Mouse (Mus musculus): ENCODE results near the gene Ntmt1. TPM values are rescaled to one million over a fixed set of nuclear protein-coding genes. Genes with fewer than 3 reads are reported as not detected.
A peak's percentile ranks its signal among the peaks of the same experiment; 100 is the strongest.

Gene Ntmt1
- total RNA-seq, 2 experiments from 2014 or later = 41.3 to 41.9 TPM

DNA sequence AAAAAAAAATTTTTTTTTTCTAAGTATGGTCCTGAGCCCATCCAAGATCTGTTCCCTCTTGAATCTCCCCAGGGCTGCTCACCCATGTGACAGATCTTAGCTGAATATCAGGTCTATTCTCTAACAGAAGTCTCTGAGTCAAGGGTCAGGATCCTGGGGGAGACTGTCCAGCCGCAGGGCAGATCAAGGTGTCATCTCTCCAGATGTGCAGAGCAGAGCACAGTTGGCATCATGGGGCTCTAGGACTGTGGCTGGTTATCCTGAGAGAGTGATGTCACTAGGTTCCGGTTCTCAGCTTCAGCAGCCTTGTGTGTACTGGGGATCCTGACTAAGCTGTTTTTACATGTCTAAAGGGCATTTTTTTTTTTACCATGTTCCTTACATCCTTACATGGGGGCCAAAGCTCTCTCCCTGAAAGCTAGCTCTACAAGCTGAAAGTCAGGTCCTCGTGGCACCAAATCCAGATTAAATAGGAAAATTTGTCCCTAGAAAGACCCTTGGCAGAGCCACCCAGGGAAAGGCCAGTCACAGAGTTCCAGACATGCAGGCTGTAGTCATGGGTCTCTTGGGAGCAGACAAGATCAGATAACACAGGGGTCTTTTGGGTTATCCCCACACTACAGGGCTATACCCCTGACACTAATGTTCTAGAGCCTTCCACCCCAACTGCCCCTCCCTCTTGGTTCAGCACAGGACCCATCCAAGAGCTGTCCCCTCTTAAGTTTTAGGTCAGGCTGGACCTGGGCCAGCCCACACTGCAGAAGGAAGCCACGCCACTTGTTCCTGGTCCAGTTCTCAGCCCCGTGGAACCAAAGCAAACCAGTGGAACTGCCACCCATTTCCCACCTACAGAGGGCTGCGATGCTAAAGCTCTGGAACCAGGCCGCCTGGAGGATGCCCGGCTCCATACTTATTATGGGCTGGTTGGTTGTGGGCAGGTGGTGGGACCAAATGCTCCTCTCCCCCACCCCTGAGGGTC, 25.0 kb upstream of the Ntmt1 start:
- no peak for DNase-seq
- intact Hi-C loops (cut with DNase I) = no loop called here

DNA sequence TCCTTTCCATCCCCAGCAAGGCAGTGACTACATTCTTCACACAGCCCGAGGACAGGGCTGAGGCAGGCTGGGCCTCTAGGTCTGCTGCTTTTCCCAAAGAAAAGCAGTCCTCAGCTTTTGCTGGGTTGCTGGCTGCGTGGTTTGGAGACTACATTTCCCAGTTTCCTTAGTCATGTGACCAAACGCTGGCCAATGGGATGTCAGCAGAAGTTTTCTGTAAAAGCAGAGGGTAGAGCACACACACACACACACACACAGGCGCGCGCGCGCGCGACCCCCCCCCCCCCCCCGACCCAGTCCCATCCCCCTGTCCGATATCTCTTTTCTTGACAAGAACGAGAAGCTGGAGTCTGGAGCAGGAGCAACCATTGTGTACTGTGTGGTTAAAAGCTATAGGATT, 24.3 kb upstream of the Ntmt1 start:
- intact Hi-C loops (cut with DNase I) = no loop called here

DNA sequence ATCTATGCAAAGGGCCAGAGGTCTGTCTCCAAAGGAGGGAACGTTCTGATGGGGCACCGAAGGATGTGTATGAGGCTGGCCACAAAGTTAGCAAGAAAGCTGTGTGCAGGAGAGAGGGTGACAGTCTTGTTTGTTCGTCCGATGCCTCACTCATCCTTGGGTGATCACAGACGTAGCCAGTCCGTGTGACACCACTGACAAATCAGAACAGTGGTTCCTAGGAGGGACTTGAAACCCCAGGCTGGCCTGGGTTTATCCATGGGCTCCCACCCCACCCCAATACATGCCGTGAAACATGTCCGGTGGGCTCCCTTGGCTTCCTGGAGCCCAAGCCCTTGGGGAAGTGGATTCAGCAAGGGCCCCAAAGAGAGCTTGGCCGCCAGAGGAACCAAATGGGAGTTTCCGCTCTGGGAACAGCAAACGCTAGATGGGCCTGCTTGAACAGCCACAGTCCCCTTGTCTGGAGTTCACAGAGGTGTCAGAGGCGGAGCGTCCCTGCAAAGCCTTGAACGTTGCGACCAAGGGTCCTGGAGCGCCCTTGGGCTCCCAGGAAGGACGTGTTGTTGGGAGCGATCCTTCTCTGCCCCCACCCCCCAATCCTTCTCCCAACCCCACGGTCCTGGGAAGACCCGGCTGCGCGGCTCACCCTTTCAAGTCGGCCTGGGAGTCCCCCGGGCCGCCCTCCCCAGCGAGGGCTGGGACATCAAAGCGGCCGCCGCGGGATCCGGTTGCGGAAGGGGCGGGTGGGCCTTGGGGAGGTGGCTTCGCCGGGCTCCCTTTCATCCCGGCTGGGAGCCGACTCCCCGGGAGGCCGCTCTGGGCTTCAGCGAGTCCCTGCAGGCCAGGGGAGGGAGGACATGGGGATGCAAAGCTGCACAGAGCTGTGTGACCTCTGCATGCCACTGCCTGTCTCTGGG, 23.3 kb upstream of the Ntmt1 start:
- peak; percentile 59 to 68 for DNase-seq
- intact Hi-C loops (cut with DNase I) = no loop called here

More for the DNA sequence above, 24.3 kb upstream of the Ntmt1 start:
- peak; percentile 80 to 84 for DNase-seq

- DNase-seq = no peak
- intact Hi-C loops (cut with DNase I) = no loop called here
These were observed 20.2 kb upstream of the Ntmt1 start for GRCm38 (mm10) chr2:30787466-30787865.

- no peak for DNase-seq
- intact Hi-C loops (cut with DNase I) = loop anchor here (5.0 kb wide), 2 partner anchors 70 to 130 kb away; no protein-coding TSS in a partner anchor
These were observed 15.6 kb upstream of the Ntmt1 start for GRCm38 (mm10) chr2:30792061-30792460.

DNA sequence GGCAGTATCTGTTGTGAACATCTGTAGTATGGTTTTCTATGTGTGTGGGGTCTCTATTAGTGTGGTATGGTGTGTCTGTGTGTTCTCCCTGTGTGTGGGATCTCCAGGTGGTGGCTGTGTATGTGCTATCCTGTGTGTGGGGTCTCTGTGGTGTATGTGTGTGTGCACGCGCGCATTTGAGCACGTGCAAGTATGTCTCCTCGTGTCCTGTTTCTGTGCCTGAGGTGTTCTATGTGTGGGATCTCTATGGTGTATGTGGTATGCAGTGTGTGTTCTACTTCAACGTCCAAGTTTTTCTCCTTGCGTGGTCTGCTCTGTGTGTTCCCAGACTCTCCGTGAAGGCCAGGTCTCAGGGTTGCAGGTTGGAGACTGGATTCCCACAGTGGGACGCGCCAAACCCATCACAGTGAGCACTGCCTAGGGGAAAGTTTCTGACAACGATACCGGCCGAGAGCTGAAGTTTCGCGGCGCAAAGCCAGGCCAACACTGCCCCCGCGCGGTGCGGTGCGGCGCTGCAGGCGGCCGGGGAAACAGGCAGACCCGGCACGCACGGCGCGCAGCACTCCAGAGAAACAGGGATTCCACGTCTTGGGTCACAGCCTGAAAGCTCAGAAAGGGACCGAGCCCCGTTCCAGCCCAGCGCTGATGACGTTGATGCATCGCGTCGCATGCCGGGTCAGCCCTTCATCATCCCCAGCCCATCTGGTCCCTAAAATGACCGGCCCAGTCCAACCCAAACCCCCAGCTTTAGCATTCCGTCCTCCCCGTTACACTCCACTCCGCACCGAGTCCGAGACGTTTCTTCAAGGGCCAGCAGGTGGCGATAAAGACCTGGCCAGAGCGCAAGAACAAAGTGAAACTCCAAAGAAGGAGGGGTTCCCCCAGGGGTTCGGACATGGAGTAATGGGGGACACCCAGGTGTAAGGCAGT, 13.2 kb upstream of the Ntmt1 start:
- peak; percentile 98 to 99 for DNase-seq
- intact Hi-C loops (cut with DNase I) = loop anchor here (1.0 to 5.0 kb wide), 7 partner anchors 72 to 359 kb away; no protein-coding TSS in a partner anchor

- intact Hi-C loops (cut with DNase I) = loop anchor here (2.0 kb wide), 2 partner anchors 139 to 355 kb away; no protein-coding TSS in a partner anchor
- no peak for DNase-seq
These were observed 12.2 kb upstream of the Ntmt1 start for GRCm38 (mm10) chr2:30795271-30795888.

- no peak for DNase-seq
- intact Hi-C loops (cut with DNase I) = loop anchor here (2.0 kb wide), 2 partner anchors 139 to 355 kb away; no protein-coding TSS in a partner anchor
These were observed 11.7 kb upstream of the Ntmt1 start for GRCm38 (mm10) chr2:30795889-30796275.

GRCm38 (mm10) chr2:30796382-30796781, 11.2 kb upstream of the Ntmt1 start:
- intact Hi-C loops (cut with DNase I) = no loop called here
- peak; percentile 74 to 75 for DNase-seq

DNA sequence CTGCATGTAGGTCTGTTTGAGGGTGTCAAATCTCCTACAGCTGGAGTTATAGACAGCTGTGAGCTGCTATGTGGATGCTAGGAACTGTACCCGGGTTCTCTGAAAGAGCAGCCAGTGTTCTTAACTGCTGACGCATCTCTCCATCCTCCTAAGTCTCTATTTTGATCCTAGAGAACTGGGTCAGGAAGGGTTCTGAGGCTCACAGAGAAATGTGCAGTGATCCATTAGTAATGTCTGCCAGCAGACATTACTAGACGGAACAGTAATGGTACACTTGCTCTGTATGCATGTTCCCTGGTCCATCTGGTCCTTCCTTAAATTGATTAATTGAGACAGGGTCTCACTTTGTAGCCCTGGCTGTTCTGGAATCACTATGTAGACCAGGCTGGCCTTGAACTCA, 8.2 kb upstream of the Ntmt1 start:
- intact Hi-C loops (cut with DNase I) = no loop called here
- no peak for DNase-seq

DNA sequence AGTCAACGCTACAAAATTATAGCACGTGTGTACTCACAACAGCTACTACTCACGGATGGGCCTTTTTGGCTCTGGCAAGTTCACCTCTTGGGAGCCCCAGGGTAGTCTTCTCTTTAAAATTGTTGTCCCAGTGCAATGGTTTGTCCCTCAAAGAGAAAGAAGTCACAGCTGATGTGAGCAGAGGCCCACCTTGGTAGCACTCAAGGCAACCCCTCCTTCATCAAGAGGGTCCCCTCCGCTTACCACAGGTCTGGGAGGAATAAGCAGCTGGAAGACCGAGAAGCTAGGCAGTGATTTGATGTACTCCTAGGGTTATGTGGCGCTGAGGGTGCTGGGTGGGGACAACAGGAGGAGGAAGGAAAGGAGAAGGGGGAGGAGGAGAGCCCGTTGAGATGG, 7.0 kb upstream of the Ntmt1 start:
- no peak for DNase-seq
- intact Hi-C loops (cut with DNase I) = no loop called here

DNA sequence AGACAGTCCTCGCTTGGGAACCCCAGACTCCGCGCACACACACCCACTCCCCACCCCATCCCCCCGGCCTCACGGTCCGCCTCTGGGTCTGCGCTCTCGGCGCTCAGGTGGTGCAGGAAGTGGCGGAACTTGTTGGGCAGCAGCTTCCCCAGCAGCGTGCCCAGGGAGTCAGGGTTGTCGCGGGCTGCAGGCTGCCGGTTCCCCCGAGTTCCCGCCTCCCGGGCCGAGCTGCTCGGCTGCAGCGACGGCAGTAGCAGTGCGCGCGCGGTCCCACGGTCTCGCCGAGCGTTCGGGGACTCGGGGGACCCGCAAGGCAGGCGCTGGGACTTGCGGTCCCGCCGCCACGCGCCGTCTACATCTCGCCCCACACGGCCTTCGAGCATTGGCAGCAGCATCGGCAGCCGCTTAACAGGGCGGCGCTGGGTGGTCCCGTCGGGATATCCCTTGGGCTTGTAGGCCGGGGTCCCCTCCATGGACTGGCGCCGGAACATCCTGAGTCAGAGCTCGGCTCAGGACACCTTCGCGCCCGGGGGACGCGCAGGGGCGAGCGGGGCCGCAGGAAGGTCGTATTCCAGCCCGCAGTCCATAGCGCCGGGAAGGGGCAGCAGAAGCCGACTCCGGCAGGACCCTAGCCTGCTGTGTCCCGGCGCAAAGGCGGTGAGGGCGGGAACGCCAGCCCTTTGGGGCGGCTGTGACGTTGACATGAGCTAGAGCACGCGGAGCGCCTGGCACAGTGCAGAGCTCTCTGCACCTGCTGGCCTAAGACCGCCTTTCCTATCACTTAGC, 6.4 kb upstream of the Ntmt1 start:
- DNase-seq = peak; percentile 53 to 57
- intact Hi-C loops (cut with DNase I) = no loop called here

DNA sequence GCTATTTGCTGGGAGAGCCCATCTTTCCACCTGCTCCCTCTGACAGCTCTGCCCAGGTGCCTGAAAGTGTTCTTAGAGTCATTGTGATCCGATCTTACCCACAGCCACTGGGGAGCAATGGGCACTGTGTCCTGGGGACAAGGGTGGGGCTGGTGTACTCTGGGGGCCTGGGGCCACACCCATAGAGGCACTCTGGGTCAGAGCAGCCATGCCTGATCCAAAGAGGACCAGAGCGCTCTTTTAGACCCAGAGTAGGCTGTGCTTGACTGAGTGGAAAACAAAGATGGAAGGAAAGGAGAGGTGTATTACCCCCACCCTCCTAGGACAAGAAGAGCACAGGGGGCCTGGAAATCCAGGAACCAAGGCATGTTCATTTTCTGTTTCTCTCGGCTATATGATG, 4.0 kb upstream of the Ntmt1 start, which contains the start of gene 1700001O22Rik:
1700001O22Rik (minus strand) TSS at position 58 of the 400 bp plus-strand sequence.
- intact Hi-C loops (cut with DNase I) = no loop called here
- no peak for DNase-seq

DNA sequence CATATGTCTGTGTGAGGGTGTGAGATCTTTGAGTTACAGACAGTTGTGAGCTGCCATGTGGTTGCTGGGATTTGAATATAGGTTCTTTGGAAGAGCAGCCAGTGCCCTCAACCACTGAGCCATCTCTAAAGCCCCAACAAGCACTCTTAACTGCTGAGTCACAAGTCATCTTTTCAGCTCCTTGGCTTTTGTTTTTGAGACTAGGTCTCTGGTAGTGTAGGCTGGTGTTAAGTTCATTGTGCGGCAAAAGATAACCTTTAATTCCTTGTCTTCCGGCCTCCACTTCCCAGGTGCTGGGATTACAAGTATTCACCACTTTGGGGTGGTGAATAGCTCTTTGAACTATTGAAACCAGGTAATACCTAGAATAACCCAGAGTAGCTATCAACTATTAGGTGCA, 1.6 kb upstream of the Ntmt1 start:
- no peak for DNase-seq
- intact Hi-C loops (cut with DNase I) = no loop called here

- intact Hi-C loops (cut with DNase I) = no loop called here
- DNase-seq = no peak
These were observed 429 bp upstream of the Ntmt1 start for GRCm38 (mm10) chr2:30807147-30807647.

DNA sequence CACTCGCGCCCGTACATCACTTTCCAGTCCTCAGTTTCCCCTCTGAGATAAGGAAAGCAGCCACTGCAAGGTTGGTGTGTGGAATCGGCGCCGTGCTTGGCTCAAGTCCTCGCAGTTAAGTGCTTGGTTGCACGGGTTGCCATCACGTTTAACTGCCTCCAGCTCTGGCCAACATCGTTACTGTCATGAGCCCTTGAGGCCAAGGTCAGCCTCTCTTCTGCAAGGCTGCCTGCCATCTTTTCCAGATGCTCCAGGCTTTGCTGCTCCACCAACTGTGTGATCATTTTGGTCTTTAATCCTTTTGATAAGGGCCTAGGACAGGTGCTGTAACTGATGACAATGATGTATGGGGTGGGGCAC, 650 bp downstream of the Ntmt1 start:
- no peak for DNase-seq
- intact Hi-C loops (cut with DNase I) = no loop called here

GRCm38 (mm10) chr2:30809503-30809902, 1.9 kb downstream of the Ntmt1 start:
- intact Hi-C loops (cut with DNase I) = no loop called here
- DNase-seq = no peak

DNA sequence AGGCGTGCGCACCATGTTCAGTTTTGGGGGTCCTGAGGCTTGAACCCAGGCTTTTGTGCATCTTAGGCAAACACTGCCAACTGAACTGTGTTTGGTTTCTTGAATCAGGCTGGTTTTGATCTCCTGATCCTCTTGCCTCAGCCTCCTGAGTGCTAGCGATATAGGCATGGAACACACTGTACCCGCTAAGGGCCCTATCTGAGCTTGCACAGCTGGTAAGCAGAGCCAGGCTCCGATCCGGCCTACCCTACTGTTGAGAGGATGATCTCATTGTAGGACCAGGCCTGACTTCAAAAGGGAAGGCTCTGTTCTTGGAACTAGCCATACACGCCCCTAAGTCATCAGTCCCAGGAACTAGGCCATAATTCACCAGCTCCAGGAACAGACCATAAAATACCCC, 2.9 kb downstream of the Ntmt1 start:
- no peak for DNase-seq
- intact Hi-C loops (cut with DNase I) = no loop called here

- intact Hi-C loops (cut with DNase I) = no loop called here
- DNase-seq = no peak
These were observed 8.8 kb downstream of the Ntmt1 start for GRCm38 (mm10) chr2:30816383-30816782.

Measured in heart, postnatal 10 days (tissue).